Mouse (Mus musculus): Measurements from ENCODE around the gene Rcan1. TPM values are rescaled to one million over a fixed set of nuclear protein-coding genes. Genes with fewer than 3 reads are reported as not detected.

Gene Rcan1
- polyA plus RNA-seq, 1 experiment: 2.4 TPM

- Histone ChIP-seq H3K27me3 (replicated peaks) (peaks cover 81% of the 10 kb centered on the region), H3K36me3 (replicated peaks; ENCODE audit: low read length) (no peaks in the 10 kb centered on the region), H3K4me3 (replicated peaks) (no peak overlapping the region), H3K9me3 (peaks cover 15% of the 10 kb centered on the region), H3K4me1 (peaks cover 8% of the 10 kb centered on the region; the same call in 1 of the 2 replicates)
- no peak for TF ChIP-seq GATA1 (IDR thresholded peaks at IDR 0.05; ENCODE audit: borderline replicate concordance, low read length)
- no peak for TF ChIP-seq FLI1 (IDR thresholded peaks at IDR 0.05; ENCODE audit: low read length)
These were observed 29.9 kb upstream of the Rcan1 start for GRCm38 (mm10) chr16:92500534-92500933.

- Histone ChIP-seq H3K4me3 (replicated peaks) (no peak overlapping the region), H3K27me3 (replicated peaks) (peaks cover 80% of the 10 kb centered on the region)
These were observed 28.7 kb upstream of the Rcan1 start for GRCm38 (mm10) chr16:92499324-92499723.

GRCm38 (mm10) chr16:92498589-92498981 is 27.9 kb upstream of the Rcan1 start:
- peaks cover 78% of the 10 kb centered on the region for H3K27me3 ChIP-seq (replicated peaks)
- H3K9me3 ChIP-seq: peaks cover 15% of the 10 kb centered on the region
- H3K4me3 ChIP-seq (replicated peaks): no peak overlapping the region
- TF ChIP-seq GATA1 (IDR thresholded peaks at IDR 0.05; ENCODE audit: borderline replicate concordance, low read length) (no peak), FLI1 (IDR thresholded peaks at IDR 0.05; ENCODE audit: low read length) (no peak)
- H3K36me3 ChIP-seq (replicated peaks; ENCODE audit: low read length): no peaks in the 10 kb centered on the region
- peaks cover 8% of the 10 kb centered on the region; the same call in 1 of the 2 replicates for H3K4me1 ChIP-seq

More at GRCm38 (mm10) chr16:92499324-92499723, 28.7 kb upstream of the Rcan1 start:
- no peaks in the 10 kb centered on the region for H3K36me3 ChIP-seq (replicated peaks; ENCODE audit: low read length)
- peaks cover 15% of the 10 kb centered on the region for H3K9me3 ChIP-seq
- peaks cover 8% of the 10 kb centered on the region; the same call in 1 of the 2 replicates for H3K4me1 ChIP-seq
- TF ChIP-seq FLI1 (IDR thresholded peaks at IDR 0.05; ENCODE audit: low read length) (no peak), GATA1 (IDR thresholded peaks at IDR 0.05; ENCODE audit: borderline replicate concordance, low read length) (no peak)

GRCm38 (mm10) chr16:92497851-92498588 is 27.4 kb upstream of the Rcan1 start:
- Histone ChIP-seq H3K36me3 (replicated peaks; ENCODE audit: low read length) (no peaks in the 10 kb centered on the region), H3K9me3 (peaks cover 15% of the 10 kb centered on the region), H3K4me1 (peaks cover 8% of the 10 kb centered on the region; the same call in 1 of the 2 replicates), H3K27me3 (replicated peaks) (peaks cover 78% of the 10 kb centered on the region), H3K4me3 (replicated peaks) (no peak overlapping the region)
- TF ChIP-seq GATA1 (IDR thresholded peaks at IDR 0.05; ENCODE audit: borderline replicate concordance, low read length) (no peak), FLI1 (IDR thresholded peaks at IDR 0.05; ENCODE audit: low read length) (no peak)

GRCm38 (mm10) chr16:92489356-92489755 is 18.7 kb upstream of the Rcan1 start:
- Histone ChIP-seq H3K4me3 (replicated peaks) (no peak overlapping the region), H3K4me1 (peaks cover 7% of the 10 kb centered on the region)

GRCm38 (mm10) chr16:92488456-92488855 is 17.8 kb upstream of the Rcan1 start:
- Histone ChIP-seq H3K36me3 (replicated peaks; ENCODE audit: low read length) (no peaks in the 10 kb centered on the region), H3K4me3 (replicated peaks) (no peak overlapping the region), H3K27me3 (replicated peaks) (peaks cover 51% of the 10 kb centered on the region), H3K9me3 (peaks cover 3% of the 10 kb centered on the region), H3K4me1 (peaks cover 7% of the 10 kb centered on the region)
- TF ChIP-seq GATA1 (IDR thresholded peaks at IDR 0.05; ENCODE audit: borderline replicate concordance, low read length) (no peak), FLI1 (IDR thresholded peaks at IDR 0.05; ENCODE audit: low read length) (no peak)

More at GRCm38 (mm10) chr16:92489356-92489755, 18.7 kb upstream of the Rcan1 start:
- Histone ChIP-seq H3K36me3 (replicated peaks; ENCODE audit: low read length) (no peaks in the 10 kb centered on the region), H3K9me3 (peaks cover 3% of the 10 kb centered on the region), H3K27me3 (replicated peaks) (peaks cover 50% of the 10 kb centered on the region)
- no peak for TF ChIP-seq FLI1 (IDR thresholded peaks at IDR 0.05; ENCODE audit: low read length)
- no peak for TF ChIP-seq GATA1 (IDR thresholded peaks at IDR 0.05; ENCODE audit: borderline replicate concordance, low read length)

GRCm38 (mm10) chr16:92487489-92487888 is 16.8 kb upstream of the Rcan1 start:
- peaks cover 7% of the 10 kb centered on the region for H3K4me1 ChIP-seq
- H3K4me3 ChIP-seq (replicated peaks): no peak overlapping the region
- H3K9me3 ChIP-seq: peaks cover 3% of the 10 kb centered on the region
- H3K36me3 ChIP-seq (replicated peaks; ENCODE audit: low read length): no peaks in the 10 kb centered on the region
- TF ChIP-seq FLI1 (IDR thresholded peaks at IDR 0.05; ENCODE audit: low read length) (no peak), GATA1 (IDR thresholded peaks at IDR 0.05; ENCODE audit: borderline replicate concordance, low read length) (no peak)
- H3K27me3 ChIP-seq (replicated peaks): peaks cover 53% of the 10 kb centered on the region

- Histone ChIP-seq H3K4me1 (peaks cover 4% of the 10 kb centered on the region; the same call in 1 of the 2 replicates), H3K9me3 (peaks cover 3% of the 10 kb centered on the region), H3K4me3 (replicated peaks) (no peak overlapping the region), H3K36me3 (replicated peaks; ENCODE audit: low read length) (no peaks in the 10 kb centered on the region), H3K27me3 (replicated peaks) (peaks cover 54% of the 10 kb centered on the region)
- TF ChIP-seq GATA1 (IDR thresholded peaks at IDR 0.05; ENCODE audit: borderline replicate concordance, low read length) (no peak), FLI1 (IDR thresholded peaks at IDR 0.05; ENCODE audit: low read length) (no peak)
These were observed 16.4 kb upstream of the Rcan1 start for GRCm38 (mm10) chr16:92487086-92487485.

GRCm38 (mm10) chr16:92485436-92485835 is 14.8 kb upstream of the Rcan1 start, which contains the start of gene Clic6:
TSS of gene Clic6 (plus strand) at chr16:92485736.
- TF ChIP-seq GATA1 (IDR thresholded peaks at IDR 0.05; ENCODE audit: borderline replicate concordance, low read length): no peak
- no peak for TF ChIP-seq FLI1 (IDR thresholded peaks at IDR 0.05; ENCODE audit: low read length)
- peaks cover 50% of the 10 kb centered on the region for H3K27me3 ChIP-seq (replicated peaks)
- no peaks in the 10 kb centered on the region for H3K36me3 ChIP-seq (replicated peaks; ENCODE audit: low read length)

GRCm38 (mm10) chr16:92478561-92479150 is 8.0 kb upstream of the Rcan1 start:
- Histone ChIP-seq H3K4me3 (replicated peaks) (peak overlapping the region; percentile 47), H3K9me3 (peaks cover 7% of the 10 kb centered on the region), H3K27me3 (replicated peaks) (peaks cover 63% of the 10 kb centered on the region), H3K4me1 (peaks cover 4% of the 10 kb centered on the region), H3K36me3 (replicated peaks; ENCODE audit: low read length) (no peaks in the 10 kb centered on the region)
- TF ChIP-seq GATA1 (IDR thresholded peaks at IDR 0.05; ENCODE audit: borderline replicate concordance, low read length): no peak
- TF ChIP-seq FLI1 (IDR thresholded peaks at IDR 0.05; ENCODE audit: low read length): no peak

More at GRCm38 (mm10) chr16:92485436-92485835, 14.8 kb upstream of the Rcan1 start, which contains the start of gene Clic6:
- H3K9me3 ChIP-seq: peaks cover 3% of the 10 kb centered on the region
- no peak within 1 kb of the TSS for H3K4me3 ChIP-seq (replicated peaks)
- H3K4me1 ChIP-seq: peaks cover 4% of the 10 kb centered on the region; the same call in 1 of the 2 replicates
